Comparison of ENCODE assay signal across 13 mouse cellular contexts in genomic region chr16:74683371-74683770, GRCm38 (mm10).
DNase-seq lines count a peak whose midpoint lies in the region; ATAC-seq lines count a peak whose summit lies in the region.
"Had no signal": no experiment of that assay in that cellular context is flagged by ENCODE, and none has a peak within 500 bp of the region (broad histone marks: within the 10 kb centered on the region; RNA-seq: fewer than 3 reads in every experiment).

No protein-coding gene starts in this region.

- H3K9ac ChIP-seq in forebrain, embryonic 14.5 days (ENCODE audit: low read length): no peak overlapping the region
- H3K9ac ChIP-seq: intestine, embryonic 15.5 days; midbrain, embryonic 13.5 days had no signal

- no peak for ATAC-seq in forebrain, embryonic 14.5 days
- ATAC-seq: intestine, embryonic 15.5 days; midbrain, embryonic 13.5 days had no signal

- no peaks in the 10 kb centered on the region for H3K27me3 ChIP-seq in forebrain, embryonic 14.5 days (replicated peaks; ENCODE audit: control insufficient read depth, insufficient read depth, low read length)
- no peaks in the 10 kb centered on the region for H3K27me3 ChIP-seq in forebrain, embryonic 10.5 days (ENCODE audit: poor library complexity, severe bottlenecking)
- H3K27me3 ChIP-seq: intestine, embryonic 15.5 days; midbrain, embryonic 13.5 days had no signal

- no peaks in the 10 kb centered on the region for H3K9me3 ChIP-seq in forebrain, embryonic 14.5 days (replicated peaks; ENCODE audit: control insufficient read depth, low read length)
- no peaks in the 10 kb centered on the region for H3K9me3 ChIP-seq in forebrain, embryonic 10.5 days
- H3K9me3 ChIP-seq: intestine, embryonic 15.5 days; midbrain, embryonic 13.5 days had no signal

- WGBS in forebrain, embryonic 14.5 days: 38% methylated on average over 3 of the region's 3 CpGs
- 66% methylated on average over 3 of the region's 3 CpGs for WGBS in forebrain, embryonic 10.5 days

- H3K36me3 ChIP-seq in forebrain, embryonic 14.5 days (ENCODE audit: control insufficient read depth, insufficient read depth, low read length): no peaks in the 10 kb centered on the region
- H3K36me3 ChIP-seq in forebrain, embryonic 10.5 days (replicated peaks): no peaks in the 10 kb centered on the region
- H3K36me3 ChIP-seq: intestine, embryonic 15.5 days; midbrain, embryonic 13.5 days had no signal

- H3K27ac ChIP-seq in forebrain, embryonic 14.5 days (ENCODE audit: low read depth, low read length): no peak overlapping the region
- no peak overlapping the region for H3K27ac ChIP-seq in forebrain, embryonic 10.5 days
- H3K27ac ChIP-seq: intestine, embryonic 15.5 days; midbrain, embryonic 13.5 days had no signal

- no peaks in the 10 kb centered on the region for H3K4me1 ChIP-seq in forebrain, embryonic 14.5 days (ENCODE audit: control insufficient read depth, insufficient read depth, low read length)
- H3K4me1 ChIP-seq in forebrain, embryonic 10.5 days: no peaks in the 10 kb centered on the region
- H3K4me1 ChIP-seq: intestine, embryonic 15.5 days; midbrain, embryonic 13.5 days had no signal

- no peak overlapping the region for H3K4me2 ChIP-seq in forebrain, embryonic 14.5 days (ENCODE audit: low read length)
- H3K4me2 ChIP-seq: intestine, embryonic 15.5 days; midbrain, embryonic 13.5 days had no signal

- H3K4me3 ChIP-seq in forebrain, embryonic 14.5 days (ENCODE audit: low read depth, low read length): no peak overlapping the region
- no peak overlapping the region for H3K4me3 ChIP-seq in forebrain, embryonic 10.5 days
- H3K4me3 ChIP-seq: erythroblast, embryonic 14.5 days; intestine, embryonic 15.5 days; midbrain, embryonic 13.5 days had no signal

- peak; percentile 68 for DNase-seq in forebrain, embryonic 14.5 days (ENCODE audit: low spot score)
- no peak for DNase-seq in forebrain, embryonic 10.5 days (ENCODE audit: extremely low spot score, low spot score)
- DNase-seq in layer of hippocampus, adult 9-10 months (ENCODE audit: low spot score): peak; percentile 11
- no peak for DNase-seq in layer of hippocampus, postnatal 36 days
- peak; percentile 25 to 32 for DNase-seq in right cerebral cortex, postnatal 10 days (ENCODE audit: low spot score in 2 of 2)
- DNase-seq in right cerebral cortex, postnatal 25 days: no peak
- no peak for DNase-seq in thymus, postnatal 0 days (ENCODE audit: low spot score)
- no peak for DNase-seq in adrenal gland, adult 8-10 months
- DNase-seq: adrenal gland, postnatal 36 days; cerebellum, adult 2 months had no signal

Comparison
In these comparisons a context has a peak if more than half of its experiments do, and no peak if none do; other contexts are left out.
1. DNase-seq: peak in forebrain, embryonic 14.5 days (single experiment), layer of hippocampus, adult 9-10 months (single experiment) and right cerebral cortex, postnatal 10 days (2 of 2); none in forebrain, embryonic 10.5 days (single experiment), layer of hippocampus, postnatal 36 days (0 of 2), right cerebral cortex, postnatal 25 days (single experiment), thymus, postnatal 0 days (single experiment) and adrenal gland, adult 8-10 months (single experiment).